Mouse (Mus musculus) central nervous system, embryonic 18 days (tissue): ENCODE results near the gene Fancc. TPM values are rescaled to one million over a fixed set of nuclear protein-coding genes. Genes with fewer than 3 reads are reported as not detected.

Experiments
- polyA plus RNA-seq: library from polyadenylated mRNA; depleted of rRNA; stranded (reverse); fragments of >200 nt; gene quantifications from 2 replicates; pipeline ENCODE4 v1.2.3, GENCODE M21; 2012; rRNA removed

Gene Fancc
- polyA plus RNA-seq: 13.6 and 14.4 TPM in 2 replicates

DNA sequence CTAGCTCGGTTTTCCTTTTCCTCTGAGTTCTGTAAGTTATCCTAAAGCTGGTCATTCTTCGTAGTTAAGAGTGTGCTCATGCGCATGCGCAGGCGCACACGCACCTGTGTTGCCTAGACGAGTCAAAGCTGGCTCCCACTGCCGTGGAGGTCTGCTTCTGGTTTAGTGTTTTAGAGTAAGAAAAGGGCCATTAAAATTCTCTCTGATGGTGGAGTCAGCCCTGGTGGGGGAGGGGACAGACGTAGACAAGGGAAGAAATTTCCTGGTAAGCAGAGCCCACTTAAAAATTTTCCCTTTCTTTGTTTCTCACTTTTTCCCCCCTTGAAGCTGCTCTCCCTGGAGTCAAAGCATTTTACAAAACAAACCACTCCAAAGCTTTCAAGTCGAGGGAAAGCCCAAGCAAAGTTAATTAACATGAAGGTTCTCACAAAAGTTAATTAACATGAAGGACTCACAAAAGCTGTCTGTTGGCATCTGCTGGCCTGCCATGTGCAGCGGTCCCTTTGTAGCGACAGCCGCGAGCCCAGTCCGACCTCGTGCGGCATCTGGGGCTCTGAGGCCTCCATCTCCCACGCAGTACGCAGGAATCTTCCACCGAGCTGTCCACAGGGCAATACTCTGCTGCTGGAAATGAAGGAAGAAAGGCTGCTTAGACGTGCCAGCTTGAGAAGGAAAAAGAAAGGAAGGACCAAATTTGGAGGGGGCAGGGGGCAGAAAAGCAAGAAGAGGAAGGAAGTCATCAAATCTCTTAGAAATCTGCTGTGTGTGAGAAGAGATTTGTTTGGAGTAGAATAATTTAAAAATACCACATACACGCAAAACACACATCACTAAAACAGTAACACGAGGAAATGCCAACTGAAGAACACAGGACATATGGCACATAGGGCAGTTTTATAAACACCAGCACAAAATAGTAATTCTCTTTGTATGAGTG, at the start of gene Fancc:
Fancc (minus strand) TSS at position 633 of the 937 bp plus-strand sequence.

Other genes starting within 250 kb of the Fancc start
- 17.7 and 21.0 TPM in 2 replicates for gene Ptch1, start 76.3 kb upstream of the Fancc start, polyA plus RNA-seq